Mouse (Mus musculus) intestine, embryonic 16.5 days (tissue): ENCODE measurements around the gene Pla2g2c. TPM values are rescaled to one million over a fixed set of nuclear protein-coding genes. Genes with fewer than 3 reads are reported as not detected.

ENCODE experiments used
- ATAC-seq: fragments of 200-750 bp; cut with Nextera tagmentation; 2 replicates; pipeline ENCODE4 v1.8.0; 2017; ENCODE audit warnings: moderate TSS enrichment, moderate library complexity
- H3K27ac ChIP-seq: fragments of 300-500 bp; sonication (generic); 2 replicates; pipeline ENCODE4 v1.5.1; 2014; ENCODE audit warnings: mild to moderate bottlenecking, low read length
- H3K27me3 ChIP-seq: fragments of 300-500 bp; sonication (generic); replicated peaks from 2 replicates; pipeline ENCODE4 v1.6.1; 2014; ENCODE audit warnings: low read length, control low read depth, mixed read lengths; ENCODE audit not compliant: control insufficient read depth, insufficient read depth
- H3K36me3 ChIP-seq: fragments of 300-500 bp; sonication (generic); 2 replicates; pipeline ENCODE4 v1.6.1; 2014; ENCODE audit warnings: low read length, control low read depth; ENCODE audit not compliant: control insufficient read depth, insufficient read depth
- H3K4me1 ChIP-seq: fragments of 300-500 bp; sonication (generic); 2 replicates; pipeline ENCODE4 v1.6.1; 2014; ENCODE audit warnings: low read length, control low read depth, mixed read lengths; ENCODE audit not compliant: control insufficient read depth, insufficient read depth
- H3K4me2 ChIP-seq: fragments of 300-500 bp; sonication (generic); 2 replicates; pipeline ENCODE4 v1.6.1; 2014; ENCODE audit warnings: low read depth, low read length, control low read depth
- H3K4me3 ChIP-seq: fragments of 300-500 bp; sonication (generic); 2 replicates; pipeline ENCODE4 v1.5.1; 2014; ENCODE audit warnings: mild to moderate bottlenecking, low read length
- H3K9ac ChIP-seq: fragments of 300-500 bp; sonication (generic); 2 replicates; pipeline ENCODE4 v1.6.1; 2014; ENCODE audit warnings: low read depth, low read length
- H3K9me3 ChIP-seq: fragments of 300-500 bp; sonication (generic); 2 replicates; pipeline ENCODE4 v1.6.1; 2016; ENCODE audit warnings: low read length, control low read depth; ENCODE audit not compliant: control insufficient read depth
- WGBS: fragments of 180-500 bp; shearing (Covaris S2); extraction: QIAGEN DNeasy Blood & Tissue Kit; methylation state at CpG from one replicate; pipeline ENCODE4 v1.1.7; 2014; 5-methylcytosine and 5-hydroxymethylcytosine counted together
- polyA plus RNA-seq: library from polyadenylated mRNA; unstranded; fragments of >200 nt; fragmentation: Nextera tagmentation; extraction: Ambion mirVana; gene quantifications from 2 replicates; pipeline ENCODE4 v1.2.1, GENCODE M21; 2015

Gene Pla2g2c
- polyA plus RNA-seq, 1 experiment from 2014 or later: 0.16 TPM

DNA sequence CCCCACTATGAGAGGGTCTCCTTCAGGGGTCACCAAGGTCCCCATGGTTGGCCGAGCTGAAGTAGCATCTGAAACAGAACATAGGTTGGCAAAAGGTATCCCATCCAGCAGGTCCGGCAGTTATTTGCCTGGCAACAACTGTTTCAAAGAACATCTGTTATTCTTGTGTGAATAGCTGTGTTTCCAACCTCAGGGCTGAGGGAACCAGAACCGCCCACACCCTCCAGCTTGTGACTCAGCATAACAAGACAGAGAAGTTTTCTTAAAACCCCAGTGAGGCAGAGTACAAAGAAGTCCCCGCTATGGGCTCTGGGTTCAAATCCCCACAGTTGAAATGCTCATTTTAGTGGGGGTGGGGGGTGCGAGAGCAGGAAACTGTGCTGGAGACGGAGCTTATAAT is 57.5 kb downstream of the Pla2g2c start:
- H3K9me3 ChIP-seq: no peaks in the 10 kb centered on the region
- no peaks in the 10 kb centered on the region for H3K27me3 ChIP-seq
- H3K4me3 ChIP-seq: no peak overlapping the region
- no peak overlapping the region for H3K9ac ChIP-seq
- no peaks in the 10 kb centered on the region for H3K36me3 ChIP-seq
- 79% methylated on average over 6 of the region's 6 CpGs for WGBS
- no peak overlapping the region for H3K4me2 ChIP-seq
- no peaks in the 10 kb centered on the region for H3K4me1 ChIP-seq
- H3K27ac ChIP-seq: no peak overlapping the region
- ATAC-seq: no peak

DNA sequence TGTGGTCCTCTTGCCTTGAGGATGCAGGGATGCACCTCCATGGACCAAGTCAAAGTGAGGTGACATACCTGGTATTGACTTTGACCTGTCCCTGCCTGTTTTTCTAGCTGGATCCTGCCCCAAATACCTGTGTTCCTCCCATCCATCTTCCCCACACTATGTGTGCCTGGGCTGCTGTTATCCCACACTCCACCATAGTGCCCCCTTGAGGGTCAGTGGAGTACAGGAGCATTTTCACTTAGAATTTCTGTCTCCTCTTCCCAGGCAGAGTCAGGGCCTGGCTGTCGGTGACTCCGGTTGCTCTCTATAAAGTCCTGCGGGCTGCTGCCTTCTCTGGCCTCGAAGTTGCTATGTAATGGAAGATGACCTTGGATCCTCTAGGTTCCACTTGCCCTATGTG is 61.1 kb downstream of the Pla2g2c start:
- Histone ChIP-seq H3K4me2 (no peak overlapping the region), H3K27me3 (no peaks in the 10 kb centered on the region), H3K36me3 (no peaks in the 10 kb centered on the region), H3K9ac (no peak overlapping the region), H3K9me3 (no peaks in the 10 kb centered on the region), H3K4me1 (no peaks in the 10 kb centered on the region), H3K4me3 (no peak overlapping the region), H3K27ac (no peak overlapping the region)
- no peak for ATAC-seq
- WGBS: 47% methylated on average over 4 of the region's 4 CpGs

DNA sequence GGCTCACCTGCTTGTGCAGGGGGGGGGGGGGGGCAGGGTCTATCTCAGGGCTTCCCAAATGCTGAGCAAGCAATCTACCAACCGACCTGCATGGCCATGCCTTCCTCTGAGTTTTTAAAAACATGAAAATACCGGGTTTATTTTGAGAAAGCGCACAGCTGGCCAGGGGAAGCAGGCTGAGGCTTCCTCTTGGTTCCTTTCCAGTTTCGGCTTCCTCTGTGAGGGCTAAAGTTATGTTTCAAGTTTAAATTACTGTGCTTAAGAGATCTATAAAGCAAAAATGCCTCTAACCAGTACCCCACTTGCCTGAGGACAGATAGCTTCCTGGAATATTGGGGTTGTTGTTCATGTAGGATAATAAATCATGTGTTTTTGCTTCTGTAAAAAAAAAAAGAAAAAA is 61.5 kb downstream of the Pla2g2c start:
- H3K4me2 ChIP-seq: no peak overlapping the region
- H3K27me3 ChIP-seq: no peaks in the 10 kb centered on the region
- no peaks in the 10 kb centered on the region for H3K9me3 ChIP-seq
- ATAC-seq: no peak
- 39% methylated on average over 4 of the region's 4 CpGs for WGBS
- no peak overlapping the region for H3K4me3 ChIP-seq
- H3K4me1 ChIP-seq: no peaks in the 10 kb centered on the region
- no peak overlapping the region for H3K9ac ChIP-seq
- no peaks in the 10 kb centered on the region for H3K36me3 ChIP-seq
- no peak overlapping the region for H3K27ac ChIP-seq

DNA sequence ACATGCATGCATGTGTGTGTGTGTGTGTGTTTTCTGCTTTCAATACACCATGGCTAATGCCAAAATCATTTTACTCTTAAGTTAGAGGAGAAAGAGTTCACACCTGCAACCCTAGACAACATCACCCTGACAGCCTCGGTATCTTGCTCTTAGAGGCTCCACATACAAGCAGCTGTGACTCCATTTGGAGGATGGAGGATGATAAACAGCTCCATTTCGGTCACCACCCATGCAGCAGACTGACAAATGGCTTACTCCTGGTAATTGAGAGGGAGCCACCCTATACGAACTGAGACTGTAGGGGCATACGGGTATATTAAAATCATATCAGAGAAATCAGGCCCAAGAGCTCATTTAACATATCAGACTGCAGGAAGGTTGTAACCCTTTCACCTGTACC is 63.8 kb downstream of the Pla2g2c start:
- H3K4me3 ChIP-seq: no peak overlapping the region

DNA sequence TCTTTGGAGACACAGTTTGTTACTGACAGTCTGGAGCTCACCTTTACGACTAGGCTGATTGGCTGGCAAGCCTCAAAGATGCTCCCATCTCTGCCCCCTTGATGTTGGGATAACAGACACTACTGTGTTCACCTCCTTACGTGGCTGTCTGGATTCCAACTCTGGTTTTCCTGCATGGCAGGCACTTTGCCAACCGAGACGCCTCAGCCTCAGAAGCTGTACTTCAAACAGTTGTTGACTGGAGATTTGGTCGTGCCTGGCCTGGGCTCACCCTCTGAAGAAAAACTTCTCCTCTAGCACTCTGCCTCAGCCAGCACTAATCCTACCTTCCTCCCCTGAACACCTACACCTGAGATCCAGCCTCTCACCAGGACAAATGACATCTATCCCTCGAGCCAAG is 66.9 kb downstream of the Pla2g2c start:
- H3K27ac ChIP-seq: no peak overlapping the region
- H3K4me1 ChIP-seq: peaks cover 12% of the 10 kb centered on the region
- H3K4me2 ChIP-seq: no peak overlapping the region
- no peaks in the 10 kb centered on the region for H3K36me3 ChIP-seq
- WGBS: 55% methylated on average over 6 of the region's 6 CpGs
- H3K9ac ChIP-seq: no peak overlapping the region
- no peaks in the 10 kb centered on the region for H3K27me3 ChIP-seq
- ATAC-seq: no peak
- H3K4me3 ChIP-seq: no peak overlapping the region
- H3K9me3 ChIP-seq: no peaks in the 10 kb centered on the region

More for the DNA sequence above, 63.8 kb downstream of the Pla2g2c start:
- H3K27ac ChIP-seq: no peak overlapping the region
- H3K4me2 ChIP-seq: no peak overlapping the region
- H3K9me3 ChIP-seq: no peaks in the 10 kb centered on the region
- H3K27me3 ChIP-seq: no peaks in the 10 kb centered on the region
- WGBS: 79% methylated on average over 4 of the region's 4 CpGs
- H3K36me3 ChIP-seq: no peaks in the 10 kb centered on the region
- ATAC-seq: no peak
- H3K4me1 ChIP-seq: peaks cover 12% of the 10 kb centered on the region
- H3K9ac ChIP-seq: no peak overlapping the region

DNA sequence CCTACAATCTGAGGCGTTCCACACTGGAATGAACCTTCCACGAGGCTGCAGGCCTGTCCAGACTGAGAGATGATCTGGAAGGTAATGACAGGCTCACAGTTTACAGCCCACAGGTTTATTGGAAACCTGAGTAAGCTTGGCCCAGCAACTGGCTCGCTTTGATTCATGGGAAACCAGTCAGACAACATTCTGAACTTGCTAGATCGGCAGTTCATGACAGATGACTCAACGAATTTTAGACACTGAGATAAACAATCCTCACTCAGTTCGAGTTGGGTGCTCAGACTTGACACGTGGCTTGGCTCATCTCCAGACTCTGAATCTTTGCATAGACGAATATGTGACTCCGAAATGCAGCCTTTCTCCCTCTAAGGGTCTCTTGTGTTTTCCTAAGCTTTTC is 68.0 kb downstream of the Pla2g2c start:
- peak; percentile 69 for ATAC-seq
- H3K36me3 ChIP-seq: no peaks in the 10 kb centered on the region
- H3K4me3 ChIP-seq: no peak overlapping the region
- peaks cover 15% of the 10 kb centered on the region for H3K4me1 ChIP-seq
- no peaks in the 10 kb centered on the region for H3K9me3 ChIP-seq
- H3K9ac ChIP-seq: no peak overlapping the region
- H3K4me2 ChIP-seq: no peak overlapping the region
- H3K27ac ChIP-seq: peak overlapping the region; percentile 7; the same call in 1 of the 2 replicates
- 20% methylated on average over 9 of the region's 9 CpGs for WGBS
- H3K27me3 ChIP-seq: no peaks in the 10 kb centered on the region

DNA sequence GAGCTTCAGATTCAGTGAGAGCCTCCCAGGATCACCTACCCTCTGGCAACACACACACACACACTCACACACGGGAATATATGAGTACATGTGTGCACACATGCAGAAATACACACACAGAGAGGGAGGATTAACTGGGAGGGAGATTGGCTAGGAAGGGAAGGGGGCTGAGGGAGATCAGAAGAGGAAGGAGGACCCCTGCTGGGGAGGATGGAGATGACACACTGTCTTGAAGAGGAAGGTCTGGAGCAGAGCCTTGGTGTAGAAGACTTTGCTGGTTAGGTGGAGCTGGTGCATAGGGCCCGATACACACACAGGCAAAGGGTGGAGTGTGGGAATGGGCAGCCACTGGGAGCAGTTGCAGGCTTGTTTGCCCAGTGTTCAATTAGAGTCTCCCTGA is 68.7 kb downstream of the Pla2g2c start:
- no peak overlapping the region for H3K9ac ChIP-seq
- H3K27ac ChIP-seq: no peak overlapping the region
- H3K9me3 ChIP-seq: no peaks in the 10 kb centered on the region
- H3K4me2 ChIP-seq: no peak overlapping the region
- 56% methylated on average over 2 of the region's 2 CpGs for WGBS
- H3K36me3 ChIP-seq: no peaks in the 10 kb centered on the region
- H3K4me1 ChIP-seq: peaks cover 15% of the 10 kb centered on the region
- no peaks in the 10 kb centered on the region for H3K27me3 ChIP-seq
- peak; percentile 27; the same call in 1 of the 2 replicates for ATAC-seq
- H3K4me3 ChIP-seq: no peak overlapping the region

DNA sequence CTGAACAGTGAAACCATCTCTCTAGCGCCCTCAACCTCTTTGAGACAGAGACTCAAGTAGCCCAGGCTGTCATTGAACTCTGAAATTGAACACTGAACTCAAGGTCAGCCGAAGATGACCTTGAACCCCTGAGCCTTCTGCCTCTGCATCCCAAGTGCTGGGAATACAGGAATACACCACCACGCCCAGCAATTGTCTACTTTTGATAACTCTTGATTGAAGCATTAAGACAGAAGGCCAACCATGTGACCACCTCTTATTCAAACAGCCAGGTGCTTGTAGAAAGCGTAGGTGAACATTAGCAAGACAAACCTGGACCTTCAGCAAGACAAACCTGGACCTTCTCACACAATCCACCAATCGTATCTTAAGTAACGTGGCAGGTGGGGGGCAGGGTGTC is 69.8 kb downstream of the Pla2g2c start:
- no peaks in the 10 kb centered on the region for H3K27me3 ChIP-seq
- H3K4me1 ChIP-seq: peaks cover 15% of the 10 kb centered on the region
- H3K9me3 ChIP-seq: no peaks in the 10 kb centered on the region
- WGBS: 91% methylated on average over 6 of the region's 6 CpGs
- H3K27ac ChIP-seq: no peak overlapping the region
- H3K4me2 ChIP-seq: no peak overlapping the region
- no peak for ATAC-seq
- H3K4me3 ChIP-seq: no peak overlapping the region
- no peaks in the 10 kb centered on the region for H3K36me3 ChIP-seq
- H3K9ac ChIP-seq: no peak overlapping the region

Other genes with a start within 250 kb of the Pla2g2c start
- gene Vwa5b1, start 88.9 kb upstream of the Pla2g2c start, polyA plus RNA-seq: 0.11 and 0.23 TPM in 2 replicates
- gene Ubxn10, start 12.4 kb downstream of the Pla2g2c start, polyA plus RNA-seq: 1.3 and 1.5 TPM in 2 replicates
- 2.3 and 2.7 TPM in 2 replicates for gene Pla2g2f, start 32.8 kb downstream of the Pla2g2c start, polyA plus RNA-seq
- gene Pla2g2d, start 50.9 kb downstream of the Pla2g2c start, polyA plus RNA-seq: 0.44 and 0.75 TPM in 2 replicates
- 0.15 and 0.23 TPM in 2 replicates for gene Pla2g5, start 138.7 kb downstream of the Pla2g2c start, polyA plus RNA-seq
- not detected in 2 replicates for gene Gm13030, start 149.2 kb downstream of the Pla2g2c start, polyA plus RNA-seq
- 0.18 TPM in 1 of 2 replicates, not detected in the other for gene Pla2g2e, start 153.2 kb downstream of the Pla2g2c start, polyA plus RNA-seq
- 4.4 and 4.6 TPM in 2 replicates for gene Otud3, start 189.2 kb downstream of the Pla2g2c start, polyA plus RNA-seq
- 106 and 121 TPM in 2 replicates for gene Rnf186, start 242.3 kb downstream of the Pla2g2c start, polyA plus RNA-seq
- gene Tmco4, start 248.1 kb downstream of the Pla2g2c start, polyA plus RNA-seq: 16.3 and 17.1 TPM in 2 replicates